Mouse (Mus musculus) olfactory bulb, adult 2 months (tissue): ENCODE measurements around the gene AL732309.1.

ENCODE experiments used
- CTCF ChIP-seq: fragments of 200-500 bp; IDR thresholded peaks from 2 replicates; pipeline ENCODE4 v1.5.1; 2012; ENCODE audit warnings: low read depth, mild to moderate bottlenecking, low read length, moderate library complexity; ENCODE audit not compliant: insufficient read depth
- POLR2A ChIP-seq: fragments of 200-500 bp; IDR thresholded peaks from 2 replicates; pipeline ENCODE4 v1.6.1; 2012; ENCODE audit warnings: mild to moderate bottlenecking, low read depth, low read length, moderate library complexity; ENCODE audit not compliant: insufficient read depth

- TF ChIP-seq CTCF (no peak), POLR2A (no peak)
These were observed 33.3 kb downstream of the AL732309.1 start for GRCm38 (mm10) chr2:25213266-25213865.
